Mouse (Mus musculus) MEL-GATA-1-ER (cell line): ENCODE results near the gene Strip1.

Experiments
- DNase-seq: peaks from one replicate; pipeline ENCODE4 v3.0.0-alpha.2; 2012; ENCODE audit warnings: low read depth; ENCODE audit errors: extremely low read depth

Gene Strip1

DNA sequence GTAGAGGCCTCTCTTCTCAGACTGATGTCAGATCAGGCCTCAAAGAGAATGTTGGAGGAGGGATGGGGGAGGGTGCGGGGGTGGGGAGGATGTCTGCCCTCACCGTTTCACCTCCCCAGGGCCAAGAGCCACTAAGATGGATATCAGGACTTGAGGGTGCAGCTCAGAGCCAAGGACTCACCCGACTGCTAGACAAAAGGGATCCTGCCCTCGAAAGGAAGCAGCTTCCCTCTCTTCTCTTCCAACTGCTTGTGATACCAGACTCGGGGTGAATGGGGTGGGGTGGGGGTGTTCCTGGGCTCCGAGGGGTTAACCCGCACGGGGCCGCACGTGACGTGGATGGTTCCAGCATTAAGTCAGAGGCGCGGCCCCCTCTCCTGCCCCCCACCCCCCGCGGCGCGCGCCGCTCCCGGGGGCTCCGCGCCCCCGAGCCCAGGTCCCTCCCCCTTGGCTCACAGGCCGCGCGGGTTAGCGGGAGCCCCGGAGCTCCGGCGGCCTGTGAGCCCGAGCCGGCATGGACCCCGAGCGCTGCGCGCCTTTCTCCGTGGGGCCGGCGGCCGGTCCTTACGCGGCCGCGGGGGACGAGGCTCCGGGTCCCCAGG lies 36.7 kb downstream of the Strip1 start, which contains the start of gene Alx3:
Gene Alx3 (plus strand): TSS at position 370 of the 602 bp plus-strand sequence.
- no peak for DNase-seq

- no peak for DNase-seq
Measured at GRCm38 (mm10) chr3:107593632-107594031, 37.9 kb downstream of the Strip1 start.

GRCm38 (mm10) chr3:107591612-107592011 lies 39.9 kb downstream of the Strip1 start:
- DNase-seq, result no peak

- DNase-seq, result no peak
Measured at GRCm38 (mm10) chr3:107586504-107586903, 45.0 kb downstream of the Strip1 start.

GRCm38 (mm10) chr3:107583893-107584292 lies 47.6 kb downstream of the Strip1 start:
- no peak for DNase-seq

DNA sequence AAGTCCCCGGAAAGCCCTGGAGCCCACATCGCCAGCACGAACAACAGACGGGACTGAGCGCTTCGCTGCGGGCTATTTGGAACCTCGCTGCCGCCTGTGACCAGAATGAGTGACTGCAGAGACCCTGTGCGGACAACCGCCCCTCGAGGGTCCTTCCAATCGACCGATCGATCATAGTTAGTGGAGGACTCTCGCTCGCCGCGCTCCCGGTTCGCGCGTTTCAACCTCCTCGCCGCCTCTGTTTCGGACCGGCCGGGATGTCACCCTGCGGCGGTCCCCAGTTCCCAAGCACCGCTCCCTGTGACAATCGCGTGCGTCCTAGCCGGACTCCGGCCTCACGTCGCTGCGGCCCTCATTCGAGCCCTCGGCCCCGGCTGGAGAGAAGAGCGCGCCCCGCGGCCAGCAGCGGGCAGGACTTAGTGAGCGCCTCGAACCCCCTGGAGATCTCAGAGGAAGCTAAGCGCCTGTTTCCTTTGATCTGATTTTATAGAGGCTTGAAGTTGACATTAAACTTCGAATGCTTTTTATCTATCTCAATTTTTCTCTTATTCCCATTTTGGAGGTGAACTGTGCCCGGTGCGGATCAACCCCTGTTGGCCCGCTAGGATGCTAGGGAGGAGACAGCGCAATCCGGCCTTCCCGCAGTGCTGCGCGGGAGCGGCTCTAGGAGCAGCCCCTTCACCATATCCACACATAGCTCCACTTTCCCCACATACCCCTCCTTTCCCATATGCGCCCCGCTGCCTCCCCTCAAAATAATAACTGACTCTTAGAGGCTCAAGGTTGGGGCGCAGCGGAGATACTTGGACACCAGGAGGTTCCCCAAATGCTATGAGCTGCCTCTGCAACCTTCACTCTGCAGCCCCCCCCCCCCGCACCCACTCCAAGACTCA lies 48.4 kb downstream of the Strip1 start:
- no peak for DNase-seq

DNA sequence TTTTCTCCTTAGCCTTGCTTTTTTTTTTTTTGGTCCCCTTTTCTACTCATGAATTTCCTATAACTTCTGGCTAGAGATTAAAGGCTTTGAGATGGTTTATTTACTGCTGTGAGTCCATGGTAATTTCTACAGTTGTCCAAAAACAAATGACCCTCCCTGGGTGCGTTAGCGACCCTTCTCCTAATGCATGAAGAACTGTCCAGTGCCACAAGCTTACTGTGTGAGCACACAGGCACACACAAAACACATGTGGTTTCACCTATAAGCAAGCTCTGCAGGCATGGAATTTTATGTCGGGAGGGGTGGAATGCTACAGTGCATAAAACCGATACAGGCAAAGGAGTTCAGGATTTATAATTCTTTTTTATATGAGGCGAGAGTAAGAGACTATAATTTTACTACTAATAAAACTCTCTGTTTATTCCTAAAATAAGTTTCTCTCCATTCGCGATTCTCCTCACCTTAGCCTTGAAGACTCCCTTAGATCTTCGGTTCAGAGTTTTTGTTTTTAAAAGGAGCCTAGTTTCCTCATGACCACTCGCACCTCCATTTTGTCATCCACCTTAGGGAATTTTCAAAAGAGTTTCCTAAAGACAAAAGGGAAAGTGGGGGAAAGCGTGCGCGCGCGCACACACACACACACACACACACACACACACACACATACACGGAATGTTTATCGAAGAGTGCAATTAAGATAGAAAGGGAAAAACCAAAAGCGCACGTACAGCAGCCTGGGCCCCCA lies 49.2 kb downstream of the Strip1 start:
- DNase-seq, result no peak

DNA sequence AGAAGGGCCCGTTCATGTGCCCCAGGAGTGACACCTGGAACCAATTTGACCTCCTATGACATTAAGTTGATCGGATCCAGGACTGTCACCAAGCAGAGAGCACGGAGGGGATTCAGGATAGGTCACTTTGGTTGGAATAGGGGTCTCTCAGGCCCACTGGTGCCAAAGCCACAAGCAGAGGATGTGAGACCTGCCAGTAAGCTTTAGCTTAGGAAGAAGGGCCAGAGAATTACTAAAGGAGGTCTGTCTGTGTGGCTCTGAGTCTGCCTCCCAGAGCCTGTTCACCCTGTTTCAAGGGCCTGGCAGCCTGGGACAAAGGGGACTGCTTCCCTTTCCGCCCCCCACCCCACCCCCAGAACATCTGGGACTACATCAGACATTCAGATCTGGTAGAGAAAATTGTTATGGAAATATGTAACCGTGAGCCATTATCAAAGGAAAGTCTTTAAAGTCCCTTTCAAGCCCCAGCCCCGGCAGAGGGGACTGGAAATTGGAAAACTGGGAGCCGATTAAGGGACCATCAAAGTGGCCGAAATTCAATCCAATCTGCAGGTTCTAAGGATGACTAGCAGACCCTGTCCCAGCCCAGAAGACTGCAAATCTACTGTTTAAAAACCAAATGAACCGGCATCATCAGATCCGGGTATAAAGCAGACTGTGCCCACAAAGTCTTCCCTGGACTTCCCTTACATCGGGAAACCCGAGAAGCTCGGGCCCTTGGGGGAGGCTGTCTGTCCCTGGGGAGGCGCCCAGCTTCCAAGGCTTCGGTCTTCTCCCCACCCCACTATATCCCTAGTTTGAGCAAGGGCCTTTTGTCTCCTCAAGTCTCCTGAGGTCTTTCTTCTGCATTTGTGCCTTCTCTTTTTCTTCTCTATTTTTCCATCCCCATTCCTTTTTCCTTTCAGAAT lies 50.1 kb downstream of the Strip1 start:
- DNase-seq, result no peak

GRCm38 (mm10) chr3:107579466-107579865 lies 52.0 kb downstream of the Strip1 start:
- DNase-seq, result peak; percentile 36

GRCm38 (mm10) chr3:107577810-107578390 lies 53.6 kb downstream of the Strip1 start:
- DNase-seq, result no peak

GRCm38 (mm10) chr3:107576807-107577206 lies 54.7 kb downstream of the Strip1 start:
- DNase-seq, result no peak

- peak; percentile 36 for DNase-seq
Measured at GRCm38 (mm10) chr3:107571205-107571604, 60.3 kb downstream of the Strip1 start.

DNA sequence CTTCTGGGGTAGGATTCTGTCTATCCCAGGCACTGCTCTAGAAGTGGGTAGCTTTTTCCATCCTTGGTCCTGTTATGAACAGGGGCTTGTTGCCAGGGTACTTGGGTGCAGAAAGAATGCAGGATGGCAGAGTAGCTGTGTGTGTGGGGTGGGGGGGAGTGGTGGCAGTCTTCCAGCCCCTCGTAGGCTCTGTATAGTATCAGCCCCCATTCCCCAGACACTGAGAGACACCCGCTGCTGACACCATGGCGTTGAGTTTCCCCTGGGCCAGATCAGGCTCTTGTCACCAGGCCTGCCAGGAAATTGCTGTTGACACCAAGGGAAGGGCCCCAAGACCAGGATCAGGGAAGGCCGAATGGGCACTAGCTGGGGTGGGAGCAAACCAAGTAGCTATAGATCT lies 62.8 kb downstream of the Strip1 start:
- no peak for DNase-seq

DNA sequence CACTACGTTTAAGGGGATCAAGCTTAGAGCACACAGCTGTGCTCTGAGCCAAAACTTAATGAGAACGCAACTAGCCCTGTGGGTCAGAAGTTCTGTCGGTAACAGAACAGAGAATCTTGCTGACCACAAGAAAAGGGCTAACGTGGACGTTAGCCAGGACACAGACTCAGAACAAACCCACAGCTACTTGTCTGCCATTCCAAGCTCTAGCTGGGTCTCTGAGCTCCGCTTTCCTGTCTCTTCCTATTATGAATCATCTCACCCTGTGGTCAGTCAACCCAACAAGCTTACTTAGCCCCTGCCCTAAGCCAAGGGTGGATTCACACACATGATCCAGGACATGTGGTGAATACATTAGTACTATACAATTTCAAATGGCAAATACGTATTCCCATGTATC lies 63.7 kb downstream of the Strip1 start:
- no peak for DNase-seq

DNA sequence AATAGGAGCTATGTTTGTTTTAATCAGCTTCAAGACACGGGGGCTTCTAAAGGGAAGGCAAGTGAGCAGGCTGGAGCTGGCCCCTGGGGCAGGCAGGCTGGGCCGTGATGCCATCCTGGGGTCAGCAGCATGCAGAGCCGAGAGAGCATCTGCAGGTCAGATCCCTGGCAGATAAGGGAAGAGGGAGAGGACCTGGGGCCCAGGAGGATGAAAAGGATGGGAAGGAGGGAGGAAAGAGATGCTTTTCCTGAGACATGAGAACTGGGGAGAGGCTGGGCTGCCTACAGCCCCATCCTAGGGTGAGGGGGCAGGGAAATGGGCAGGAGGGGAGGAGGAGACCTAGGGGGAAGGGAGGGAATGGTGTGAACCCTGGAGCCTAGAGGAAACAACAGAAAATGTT lies 66.2 kb downstream of the Strip1 start:
- no peak for DNase-seq

- no peak for DNase-seq
Measured at GRCm38 (mm10) chr3:107563880-107564279, 67.6 kb downstream of the Strip1 start.

- DNase-seq, result no peak
Measured at GRCm38 (mm10) chr3:107562591-107562990, 68.9 kb downstream of the Strip1 start.
